Mouse (Mus musculus) liver, embryonic 14.5 days (tissue): ENCODE results near the gene Tor1aip2. TPM values are rescaled to one million over a fixed set of nuclear protein-coding genes. Genes with fewer than 3 reads are reported as not detected.
A peak's percentile ranks its signal among the peaks of the same experiment; 100 is the strongest.

Experiments used
- ATAC-seq: fragments of 200-750 bp; cut with Nextera tagmentation; 2 replicates; pipeline ENCODE4 v1.8.0; 2017; ENCODE audit warnings: moderate number of reproducible peaks, mild to moderate bottlenecking, moderate library complexity; ENCODE audit not compliant: insufficient read depth
- DNase-seq, 3 experiments: peaks; one replicate each; pipeline ENCODE4 v3.0.0-alpha.2; 2012 to 2013; ENCODE audit warnings: low read depth in 3 of 3, low spot score in 3 of 3
- H3K27ac ChIP-seq: fragments of 300-500 bp; sonication (generic); 2 replicates; pipeline ENCODE4 v1.5.1; 2014; ENCODE audit warnings: moderate library complexity, mild to moderate bottlenecking, control low read depth, inconsistent platforms
- H3K27me3 ChIP-seq: fragments of 300-500 bp; sonication (generic); 2 replicates; pipeline ENCODE4 v1.6.1; 2014; ENCODE audit warnings: mild to moderate bottlenecking, low read length, moderate library complexity; ENCODE audit not compliant: control insufficient read depth, insufficient read depth
- H3K36me3 ChIP-seq: fragments of 300-500 bp; sonication (generic); replicated peaks from 2 replicates; pipeline ENCODE4 v1.6.1; 2014; ENCODE audit warnings: low read depth; ENCODE audit not compliant: control insufficient read depth, insufficient read depth
- H3K4me1 ChIP-seq, 2 experiments: fragments of 200-500 bp in 1 of 2; fragments of 300-500 bp in 1 of 2; sonication (generic) in 1 of 2; replicated peaks; 2 replicates each; pipeline ENCODE4 v1.6.1; 2012 to 2014; ENCODE audit warnings: antibody characterized with exemption in 1 of 2, inconsistent platforms in 1 of 2, low read length in 1 of 2; ENCODE audit not compliant: control insufficient read depth in 2 of 2, insufficient read depth in 2 of 2
- H3K4me2 ChIP-seq: fragments of 300-500 bp; sonication (generic); 2 replicates; pipeline ENCODE4 v1.6.1; 2014; ENCODE audit warnings: low read depth, mild to moderate bottlenecking, control low read depth, moderate library complexity
- H3K4me3 ChIP-seq, 2 experiments: fragments of 200-500 bp in 1 of 2; fragments of 300-500 bp in 1 of 2; sonication (generic) in 1 of 2; 2 replicates each; pipeline ENCODE4 v1.5.1; 2012 to 2014; ENCODE audit warnings: low read depth in 2 of 2, low read length in 2 of 2, mild to moderate bottlenecking in 2 of 2, control low read depth in 1 of 2, inconsistent platforms in 1 of 2, moderate library complexity in 1 of 2; ENCODE audit not compliant: insufficient read depth in 1 of 2
- H3K9ac ChIP-seq: fragments of 300-500 bp; sonication (generic); replicated peaks from 2 replicates; pipeline ENCODE4 v1.6.1; 2014; ENCODE audit warnings: mild to moderate bottlenecking, control low read depth, moderate library complexity
- H3K9me3 ChIP-seq: fragments of 300-500 bp; sonication (generic); 2 replicates; pipeline ENCODE4 v1.6.1; 2016; ENCODE audit warnings: low read length, mixed read lengths; ENCODE audit not compliant: control insufficient read depth
- CTCF ChIP-seq: IDR thresholded peaks from 2 replicates; pipeline ENCODE4 v1.5.1; 2016; ENCODE audit warnings: antibody characterized with exemption, low read depth, control low read depth
- EP300 ChIP-seq: IDR thresholded peaks from 2 replicates; pipeline ENCODE4 v1.6.1; 2016; ENCODE audit warnings: antibody characterized with exemption, low read depth
- WGBS: fragments of 180-500 bp; shearing (Covaris S2); extraction: QIAGEN DNeasy Blood & Tissue Kit; methylation state at CpG from one replicate; pipeline ENCODE4 v1.1.7; 2014; ENCODE audit not compliant: insufficient replicate concordance; 5-methylcytosine and 5-hydroxymethylcytosine counted together
- polyA plus RNA-seq, 2 experiments: library from polyadenylated mRNA; depleted of rRNA in 1 of 2; stranded (reverse) in 1 of 2; unstranded in 1 of 2; fragments of >200 nt; fragmentation: Nextera tagmentation in 1 of 2; extraction: Ambion mirVana in 1 of 2; gene quantifications; 2 replicates each; pipeline versions ENCODE4 v1.2.1 to v1.2.3; 2012 to 2014

The Tor1aip2 gene
- polyA plus RNA-seq (2012; rRNA removed), result 30.2 and 34.6 TPM in 2 replicates
- 40.2 and 42.0 TPM in 2 replicates for polyA plus RNA-seq (2014; fragmentation: Nextera tagmentation; extraction: Ambion mirVana)

DNA sequence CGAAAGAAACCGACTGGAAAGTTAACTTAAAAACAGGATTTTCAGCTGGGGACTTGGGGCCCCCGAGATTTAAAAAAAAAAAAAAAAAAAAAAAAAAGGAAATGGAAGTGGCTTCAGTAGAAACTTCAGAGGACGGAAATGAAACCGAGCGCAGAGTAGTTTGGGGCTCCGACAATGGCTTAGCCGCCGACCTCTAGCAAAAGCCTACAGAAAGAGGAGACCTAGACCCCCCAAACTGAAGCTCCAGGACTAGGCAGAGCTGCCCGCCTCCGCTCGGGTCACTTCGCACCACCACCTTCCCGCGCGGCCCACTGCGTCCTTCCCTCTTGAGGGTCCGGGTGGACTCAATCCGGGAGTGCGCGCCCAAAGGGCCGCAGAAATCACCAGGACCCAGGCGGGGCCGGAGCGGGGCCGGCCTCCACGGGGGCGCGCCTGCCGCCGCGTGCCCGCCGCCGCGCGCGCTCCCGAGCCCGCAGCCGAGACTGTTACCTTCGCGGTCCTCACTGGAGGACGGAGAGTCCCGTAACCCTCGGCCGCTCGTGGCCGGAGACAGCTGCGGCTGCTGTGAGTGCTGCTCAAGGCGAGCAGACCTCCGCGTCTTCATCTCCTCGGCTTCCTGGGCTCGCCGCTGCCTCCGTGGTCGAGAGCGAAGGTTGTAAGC, at the start of gene Tor1aip2:
Tor1aip2 (plus strand) TSS at position 135 of the 661 bp plus-strand sequence.
- ATAC-seq, result peak; percentile 82
- no peaks in the 10 kb centered on the region for H3K9me3 ChIP-seq
- TF ChIP-seq EP300 (peak; percentile 14; the same call in 1 of the 2 replicates), CTCF (no peak)
- peak within 1 kb of the TSS; percentile 84 for H3K4me2 ChIP-seq
- H3K27ac ChIP-seq, result peak within 1 kb of the TSS; percentile 97
- H3K27me3 ChIP-seq, result no peaks in the 10 kb centered on the region
- peaks cover 25% of the 10 kb centered on the region for H3K36me3 ChIP-seq
- H3K4me3 ChIP-seq, result peak within 1 kb of the TSS; percentile 76 to 85
- under 1% methylated on average over 59 of the region's 59 CpGs for WGBS
- peaks cover 8 to 10% of the 10 kb centered on the region in 2 experiments for H3K4me1 ChIP-seq
- DNase-seq, result peak; percentile 74 to 78 (median 77)
- peak within 1 kb of the TSS; percentile 97 for H3K9ac ChIP-seq

DNA sequence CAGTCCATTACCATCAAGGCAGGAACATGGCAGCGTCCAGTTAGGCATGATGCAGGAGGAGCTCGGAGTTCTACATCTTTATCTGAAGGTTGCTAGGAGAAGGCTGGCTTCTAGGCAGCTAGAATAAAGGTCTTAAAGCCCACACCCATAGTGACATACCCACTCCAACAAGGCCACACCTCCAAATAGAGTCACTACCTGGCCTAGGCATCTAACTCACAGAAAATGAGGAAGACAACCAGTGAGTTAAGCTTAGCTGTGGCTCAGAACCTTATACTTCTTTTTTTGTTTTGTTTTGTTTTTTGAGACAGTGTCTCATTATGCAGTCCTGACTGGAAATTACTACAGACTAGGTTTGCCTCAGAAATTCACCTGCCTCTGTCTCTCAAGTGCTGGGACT, 47.6 kb upstream of the Tor1aip2 start:
- Histone ChIP-seq H3K27me3 (no peaks in the 10 kb centered on the region), H3K4me2 (no peak overlapping the region), H3K9ac (no peak overlapping the region), H3K36me3 (no peaks in the 10 kb centered on the region), H3K9me3 (no peaks in the 10 kb centered on the region), H3K4me3 (no peak overlapping the region), H3K27ac (no peak overlapping the region), H3K4me1 (no peaks in the 10 kb centered on the region; a peak in 1 of 4 replicates)
- 46% methylated on average over 2 of the region's 2 CpGs for WGBS
- no peak for ATAC-seq
- no peak for TF ChIP-seq EP300
- TF ChIP-seq CTCF, result no peak
- DNase-seq, result no peak

DNA sequence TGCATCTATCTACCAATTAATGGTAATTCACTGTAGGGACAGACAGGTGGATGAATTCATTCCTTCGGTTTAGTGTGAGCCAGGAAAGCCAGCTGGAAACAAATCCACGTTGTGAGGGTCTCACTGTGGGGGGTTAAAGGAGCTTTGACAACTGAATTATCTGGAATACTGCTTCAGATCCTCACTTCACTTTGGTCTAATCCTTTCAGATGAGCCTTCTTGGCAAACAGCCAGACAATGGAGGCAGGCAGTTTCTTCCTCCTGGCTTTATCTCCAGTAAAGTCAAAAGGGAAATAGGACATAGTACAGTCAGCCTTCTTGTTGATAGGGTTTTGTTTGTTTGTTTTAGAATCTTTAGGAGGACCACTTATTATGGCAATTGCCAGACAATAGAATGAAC, 45.8 kb upstream of the Tor1aip2 start:
- no peak for DNase-seq
- ATAC-seq, result no peak
- Histone ChIP-seq H3K9ac (no peak overlapping the region), H3K4me2 (no peak overlapping the region), H3K36me3 (no peaks in the 10 kb centered on the region), H3K27me3 (no peaks in the 10 kb centered on the region), H3K4me1 (no peaks in the 10 kb centered on the region), H3K4me3 (no peak overlapping the region), H3K27ac (no peak overlapping the region), H3K9me3 (no peaks in the 10 kb centered on the region)
- TF ChIP-seq CTCF (no peak), EP300 (no peak)
- WGBS, result 35% methylated on average over 2 of the region's 2 CpGs

DNA sequence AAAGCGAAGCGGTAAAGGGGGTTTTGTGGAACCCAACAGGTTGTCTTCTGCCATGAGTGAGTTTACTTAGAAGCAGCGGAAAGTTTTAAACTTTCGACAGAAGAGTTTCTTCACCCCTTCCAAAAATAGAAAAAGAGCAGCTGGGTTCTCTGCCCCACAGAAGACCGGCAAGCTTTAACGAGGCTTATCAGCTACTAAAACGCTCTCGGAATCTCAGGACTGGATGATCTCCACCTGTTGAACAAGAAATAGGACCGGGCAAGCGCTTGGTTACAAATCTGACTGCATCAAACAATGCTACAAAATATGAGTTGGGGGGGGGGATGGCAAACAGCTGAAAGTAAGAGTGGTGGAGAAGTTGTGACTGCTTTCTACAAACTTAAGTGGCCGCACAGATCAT, 44.8 kb upstream of the Tor1aip2 start:
- DNase-seq (no peak), ATAC-seq (no peak)
- Histone ChIP-seq H3K9ac (no peak overlapping the region), H3K27me3 (no peaks in the 10 kb centered on the region), H3K9me3 (no peaks in the 10 kb centered on the region), H3K4me1 (no peaks in the 10 kb centered on the region), H3K36me3 (no peaks in the 10 kb centered on the region), H3K4me2 (no peak overlapping the region), H3K27ac (no peak overlapping the region), H3K4me3 (no peak overlapping the region)
- no peak for TF ChIP-seq CTCF
- TF ChIP-seq EP300, result no peak
- WGBS, result 64% methylated on average over 11 of the region's 11 CpGs

DNA sequence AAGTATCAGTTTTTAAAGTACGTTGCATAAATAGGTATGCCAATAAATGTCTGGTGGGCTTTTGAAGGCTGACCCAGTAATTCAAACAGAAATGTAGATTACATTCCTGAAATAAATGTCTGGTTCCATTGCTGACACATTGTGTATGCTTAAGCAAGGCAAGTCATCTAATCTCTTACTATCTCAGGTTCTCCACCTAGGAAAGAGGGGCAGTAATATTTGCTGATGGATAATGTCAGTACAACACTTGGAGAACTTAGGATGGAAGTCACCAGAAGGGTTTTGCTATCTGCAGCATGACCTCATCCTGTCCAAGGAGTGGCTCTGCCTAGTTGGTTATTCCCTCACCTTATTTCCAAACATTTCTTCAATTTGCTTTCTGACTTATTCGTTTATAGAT, 40.7 kb upstream of the Tor1aip2 start:
- H3K27ac ChIP-seq, result no peak overlapping the region
- no peaks in the 10 kb centered on the region for H3K9me3 ChIP-seq
- no peak overlapping the region for H3K4me2 ChIP-seq
- H3K36me3 ChIP-seq, result no peaks in the 10 kb centered on the region
- 57% methylated on average over 2 of the region's 2 CpGs for WGBS
- no peaks in the 10 kb centered on the region for H3K27me3 ChIP-seq
- H3K9ac ChIP-seq, result no peak overlapping the region
- no peak for DNase-seq
- TF ChIP-seq EP300 (no peak), CTCF (no peak)
- H3K4me1 ChIP-seq, result no peaks in the 10 kb centered on the region
- no peak for ATAC-seq
- no peak overlapping the region for H3K4me3 ChIP-seq
